Mouse (Mus musculus) left cerebral cortex, adult 9 months (tissue): ENCODE measurements around the gene Arhgap15.

ENCODE experiments used
- DNase-seq, 2 experiments: peaks; one replicate each; pipeline ENCODE4 v3.0.0; 2022; ENCODE audit warnings: low spot score in 2 of 2

Arhgap15 gene

GRCm38 (mm10) chr2:44444938-44445337 lies 696.3 kb downstream of the Arhgap15 start:
- DNase-seq = no peak
